Mouse (Mus musculus) kidney, adult 18-20 months (tissue): Measurements from ENCODE around the gene Tmem132e.

Experiments used
- DNase-seq: peaks from one replicate; pipeline ENCODE4 v3.0.0; 2021

Tmem132e gene

GRCm38 (mm10) chr11:82388371-82389313 is at the start of gene Tmem132e:
Tmem132e (plus strand) TSS chr11:82388900.
- DNase-seq, result no peak

DNA sequence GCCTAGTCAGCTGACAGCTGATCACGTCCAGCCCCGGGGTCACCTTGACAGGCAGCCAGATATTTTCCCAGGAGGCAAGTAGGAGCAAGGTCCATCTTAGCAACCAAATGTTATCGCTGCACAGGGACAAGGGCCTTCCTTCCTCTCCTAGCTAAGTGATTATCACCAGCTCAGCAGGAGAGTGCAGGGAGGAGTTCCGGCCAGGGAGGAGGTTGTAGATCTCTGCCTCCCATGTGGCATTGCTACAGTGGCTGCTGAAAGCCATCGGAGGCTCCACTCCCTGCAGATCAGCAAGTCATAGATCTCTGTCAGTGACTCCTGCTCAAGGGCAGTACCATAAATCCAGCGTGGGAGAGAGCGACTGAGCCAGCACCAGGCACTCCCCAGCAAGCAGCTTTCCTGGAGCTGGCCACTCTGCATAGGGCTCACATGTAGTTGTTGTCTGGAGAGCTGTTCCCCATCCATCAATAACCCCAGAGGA is 48.7 kb upstream of the Tmem132e start:
- peak; percentile 23 for DNase-seq

GRCm38 (mm10) chr11:82340416-82340815 is 48.3 kb upstream of the Tmem132e start:
- no peak for DNase-seq

DNA sequence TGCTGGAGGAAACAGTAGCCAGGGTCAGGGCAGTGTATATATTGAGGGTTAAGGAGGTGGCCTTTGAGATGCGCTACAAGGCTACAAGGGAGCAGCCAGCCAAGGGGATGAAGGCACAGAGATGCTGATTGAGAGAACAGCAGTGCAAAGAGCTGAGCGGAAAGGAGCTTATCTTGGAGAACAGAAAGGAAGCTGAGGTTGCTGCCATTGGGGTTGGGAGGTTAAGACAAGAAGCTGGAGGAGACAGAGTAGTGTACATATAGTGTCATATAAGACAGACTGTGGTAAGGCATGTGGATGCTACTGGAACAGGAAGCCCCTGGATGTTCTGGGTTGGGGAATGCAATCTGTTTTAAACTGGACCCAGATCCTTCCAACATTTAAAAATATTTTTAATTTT is 47.8 kb upstream of the Tmem132e start:
- no peak for DNase-seq

DNA sequence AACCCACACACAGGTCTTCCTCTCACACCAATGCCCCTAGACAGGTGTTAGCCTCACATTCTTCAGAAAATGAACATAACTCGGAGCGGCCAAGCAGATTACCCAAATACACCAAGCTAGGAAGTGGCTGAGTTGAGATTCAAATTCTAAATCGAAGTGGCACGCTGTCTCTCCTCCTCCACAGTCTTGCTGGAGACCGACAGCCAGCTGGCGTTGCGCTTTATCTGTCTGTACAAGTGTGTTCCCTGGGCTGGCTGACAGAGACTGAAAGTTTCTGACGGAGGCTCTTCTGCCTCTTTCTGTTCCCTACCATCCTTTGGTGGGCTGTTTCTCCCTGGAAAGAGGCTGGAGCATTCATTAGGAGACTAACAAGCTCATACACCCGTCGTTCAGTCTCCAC is 37.7 kb upstream of the Tmem132e start:
- DNase-seq, result no peak

DNA sequence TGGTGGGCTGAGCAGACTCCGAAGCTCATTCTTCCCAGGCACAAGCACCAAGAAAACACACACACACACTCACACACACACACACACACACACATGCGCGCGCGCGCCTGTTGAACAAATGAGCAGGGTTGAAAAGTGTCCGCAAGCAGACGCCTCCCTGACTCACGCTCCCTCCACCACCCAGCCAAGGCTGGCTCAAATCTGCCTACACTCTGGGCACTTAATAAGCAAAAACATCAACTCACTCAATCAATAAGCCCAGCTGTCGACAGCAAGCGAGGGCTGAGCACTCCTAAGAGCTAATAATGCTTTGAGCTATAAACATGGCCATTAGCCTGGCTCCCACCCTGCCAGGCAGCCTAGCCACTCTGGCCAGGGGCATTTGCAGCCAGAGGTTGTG is 18.5 kb upstream of the Tmem132e start:
- DNase-seq, result no peak

- no peak for DNase-seq
Measured at GRCm38 (mm10) chr11:82371577-82371976, 17.1 kb upstream of the Tmem132e start.

DNA sequence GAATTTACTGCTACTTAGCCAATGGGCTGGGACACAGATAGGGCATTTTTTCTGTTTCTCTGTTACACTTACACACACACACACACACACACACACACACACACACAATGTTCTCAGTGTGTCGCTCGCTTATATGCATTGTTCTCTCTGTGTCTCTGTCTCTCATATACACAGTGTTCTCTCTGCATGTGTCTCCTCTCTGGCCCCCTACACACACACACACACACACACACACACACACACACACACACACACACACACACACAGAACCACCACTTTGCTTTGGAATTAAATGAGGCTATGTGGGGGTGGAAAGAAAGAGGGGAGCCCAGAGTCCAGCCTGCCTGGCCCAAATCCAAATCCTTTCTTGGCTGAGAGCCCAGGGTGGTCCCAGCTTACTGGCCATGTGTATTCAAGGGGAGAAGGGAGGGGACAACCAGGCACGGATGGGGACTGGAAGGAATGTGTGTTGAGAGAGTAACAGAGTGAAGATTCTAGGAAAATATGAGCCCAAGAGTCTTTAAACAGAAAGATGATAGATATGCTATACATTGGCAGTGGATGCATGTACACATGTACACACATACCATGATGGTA is 8.0 kb upstream of the Tmem132e start:
- DNase-seq, result no peak

GRCm38 (mm10) chr11:82386970-82387540 is 1.6 kb upstream of the Tmem132e start:
- no peak for DNase-seq

DNA sequence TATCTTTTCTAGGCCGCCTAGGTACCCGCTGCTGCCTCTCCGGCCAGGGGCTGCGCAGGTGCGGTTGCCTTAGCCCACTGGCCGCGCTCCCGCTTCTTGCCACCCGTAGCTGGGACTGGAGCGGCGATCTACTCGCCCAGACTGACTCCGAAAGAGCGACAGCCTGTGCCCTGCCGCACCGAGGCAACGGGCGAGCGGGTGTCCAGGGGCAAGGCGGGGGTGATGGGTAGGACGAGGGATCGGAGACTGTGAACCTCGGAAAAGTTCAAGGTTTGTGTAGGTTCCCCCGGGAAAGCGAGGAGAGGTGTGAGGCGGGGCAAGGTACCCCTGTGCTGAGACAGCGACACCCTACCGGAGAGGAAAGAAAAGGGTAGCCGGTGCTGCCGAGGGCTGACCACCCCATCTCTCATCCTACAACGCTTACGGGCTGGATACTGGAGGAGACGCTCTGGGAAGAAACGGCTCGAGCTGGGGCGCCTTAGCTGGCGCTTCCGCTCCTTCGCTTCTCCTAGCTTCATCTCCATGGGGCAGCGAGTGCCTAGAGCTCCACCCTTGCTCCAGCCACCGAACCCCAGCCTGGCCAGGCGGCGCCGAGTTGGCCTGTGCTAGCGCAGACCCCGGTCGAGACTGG is 874 bp upstream of the Tmem132e start:
- DNase-seq, result no peak

GRCm38 (mm10) chr11:82389396-82390291 is 944 bp downstream of the Tmem132e start:
- no peak for DNase-seq

GRCm38 (mm10) chr11:82392341-82392740 is 3.6 kb downstream of the Tmem132e start:
- DNase-seq, result no peak

GRCm38 (mm10) chr11:82399621-82400020 is 10.9 kb downstream of the Tmem132e start:
- DNase-seq, result peak; percentile 29

- DNase-seq, result no peak
Measured at GRCm38 (mm10) chr11:82405641-82406040, 16.9 kb downstream of the Tmem132e start.

- DNase-seq, result peak; percentile 31
Measured at GRCm38 (mm10) chr11:82406358-82407221, 17.9 kb downstream of the Tmem132e start.

DNA sequence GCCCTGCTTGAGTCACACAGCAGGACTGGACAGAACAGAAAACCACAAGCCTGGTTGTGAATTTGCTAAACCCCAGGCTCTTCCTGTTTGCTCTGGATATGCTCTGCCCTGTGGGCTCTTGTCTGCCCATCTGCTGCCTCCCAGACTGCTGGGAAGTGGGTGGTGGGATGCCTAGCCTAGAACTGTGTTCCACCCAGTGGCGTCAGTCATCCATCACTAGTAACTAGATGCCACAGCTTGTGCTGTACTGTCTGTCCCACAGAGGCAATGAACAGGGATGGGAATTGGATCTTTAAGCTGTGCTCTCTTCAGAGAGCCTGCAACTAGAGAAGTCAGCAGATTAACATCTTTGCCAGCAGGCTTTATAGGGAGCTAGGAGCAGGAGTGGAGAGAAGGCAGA is 23.8 kb downstream of the Tmem132e start:
- no peak for DNase-seq

GRCm38 (mm10) chr11:82418337-82419041 is 29.8 kb downstream of the Tmem132e start:
- DNase-seq, result no peak

DNA sequence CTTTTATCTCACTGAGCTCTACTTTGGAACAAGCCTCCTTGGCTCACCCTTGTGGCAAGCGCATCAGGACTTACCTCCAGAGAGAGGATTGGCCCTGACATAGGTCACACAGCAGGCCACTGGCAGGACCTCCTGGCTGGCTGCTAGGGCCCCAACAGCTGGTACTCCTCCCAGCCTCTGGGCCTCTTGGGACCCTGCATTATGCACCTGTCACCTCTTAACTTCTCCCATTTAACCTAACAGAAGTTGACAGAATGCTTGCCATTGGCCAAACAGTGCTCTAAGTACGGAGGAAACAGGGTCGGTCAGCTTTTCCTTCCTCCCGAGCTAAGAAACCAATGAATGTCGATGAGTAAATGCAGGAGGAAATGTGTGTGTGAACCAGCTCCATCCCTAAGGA is 33.2 kb downstream of the Tmem132e start:
- DNase-seq, result no peak

- no peak for DNase-seq
Measured at GRCm38 (mm10) chr11:82423521-82423920, 34.8 kb downstream of the Tmem132e start.

GRCm38 (mm10) chr11:82428801-82429200 is 40.1 kb downstream of the Tmem132e start:
- DNase-seq, result no peak
